Mouse (Mus musculus) inflammation-experienced regulatory T-cells (primary cell): ENCODE data around the gene Olfr57. TPM values are rescaled to one million over a fixed set of nuclear protein-coding genes. Genes with fewer than 3 reads are reported as not detected.

Experiments used
- polyA plus RNA-seq, 2 experiments: library from polyadenylated mRNA; unstranded; fragments of 100-300 nt; shearing (Covaris generic); gene quantifications; one replicate each; pipeline ENCODE4 v1.2.1; 2017

The Olfr57 gene
- polyA plus RNA-seq = under 1 TPM; 0.25 to 0.43 TPM

DNA sequence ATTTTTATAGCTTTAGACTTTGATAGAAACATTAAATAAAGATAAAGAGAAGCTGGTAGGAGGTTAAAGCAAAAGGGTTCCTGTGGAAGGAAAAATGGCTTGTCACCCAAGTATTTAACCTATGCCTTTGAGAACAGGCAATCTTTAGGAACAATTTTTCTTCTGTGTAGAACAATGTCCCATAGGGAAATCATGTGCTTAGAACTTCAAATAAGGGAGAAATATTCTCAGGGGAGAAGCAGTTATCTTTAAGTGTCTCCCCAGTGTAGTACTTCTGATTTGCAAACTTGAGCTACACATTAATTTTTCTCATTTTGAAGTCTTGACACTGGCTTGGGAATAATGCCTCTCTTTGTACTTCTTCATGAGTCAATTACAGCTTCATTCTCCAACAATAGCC, at the start of gene Olfr57:
Olfr57 (plus strand) TSS at position 301 of the 400 bp plus-strand sequence.

DNA sequence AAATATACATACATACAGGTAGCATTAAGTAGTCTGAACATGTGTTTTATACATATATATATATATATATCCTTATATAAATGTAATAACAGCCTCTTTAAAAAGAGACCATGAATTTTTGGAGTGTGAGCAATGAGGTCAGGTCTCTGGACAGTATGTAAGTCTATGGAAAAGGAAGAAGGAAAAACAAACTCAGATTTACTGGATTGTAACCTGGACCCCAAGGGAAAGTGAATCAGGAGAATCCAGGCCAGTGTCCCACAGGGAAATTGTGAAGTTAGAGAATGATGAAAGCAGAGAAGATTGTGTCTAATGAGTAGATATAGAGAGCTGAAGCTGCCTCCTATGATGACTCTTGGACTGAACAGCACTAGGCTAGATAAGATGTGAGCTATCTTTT, 47.8 kb upstream of the Olfr57 start, which contains the start of gene Olfr1352:
Olfr1352 (plus strand) TSS at position 301 of the 400 bp plus-strand sequence.

DNA sequence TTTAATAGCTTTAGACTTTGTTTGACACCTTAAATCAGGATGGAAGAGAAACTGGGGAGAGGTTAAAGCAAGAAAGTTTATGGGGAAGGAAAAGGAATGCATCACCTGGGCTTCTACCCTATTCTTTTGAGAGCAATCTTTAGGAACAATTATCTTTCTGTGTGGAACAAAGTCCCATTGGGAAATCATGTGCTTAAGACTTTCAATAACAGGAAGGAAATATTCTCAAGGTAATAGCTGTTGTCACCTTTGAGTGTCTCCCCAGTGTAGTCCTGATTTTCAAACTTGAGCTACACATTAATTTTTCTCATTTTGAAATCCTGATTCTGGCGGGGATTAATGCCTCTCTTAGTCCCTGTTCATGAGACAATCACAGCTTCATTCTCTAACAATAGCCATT, 16.4 kb upstream of the Olfr57 start, which contains the start of gene Olfr1351:
Olfr1351 (plus strand) TSS at position 301 of the 400 bp plus-strand sequence.

Other genes starting within 250 kb of the Olfr57 start
- gene Slc1a6, start 248.2 kb upstream of the Olfr57 start, polyA plus RNA-seq = not detected
- under 1 TPM; 0.33 to 0.49 TPM for gene Olfr1356, start 176.6 kb upstream of the Olfr57 start, polyA plus RNA-seq
- gene Olfr1355, start 153.2 kb upstream of the Olfr57 start, polyA plus RNA-seq = not detected
- not detected for gene Olfr1354, start 115.6 kb upstream of the Olfr57 start, polyA plus RNA-seq
- not detected for gene Olfr8, start 78.1 kb upstream of the Olfr57 start, polyA plus RNA-seq
- under 1 TPM in 1 of 2 experiments, not detected in 1; 0.08 TPM for gene Olfr1353, start 65.4 kb upstream of the Olfr57 start, polyA plus RNA-seq
- gene Olfr1352, start 47.7 kb upstream of the Olfr57 start, polyA plus RNA-seq = not detected
- gene Olfr1351, start 16.3 kb upstream of the Olfr57 start, polyA plus RNA-seq = 1 to 10 TPM in 1 of 2 experiments, under 1 TPM in 1; 0.06 to 1.2 TPM
- gene 2610008E11Rik, start 68.9 kb downstream of the Olfr57 start, polyA plus RNA-seq = 10 to 100 TPM; 20.4 to 26.2 TPM
- gene Vmn2r80, start 120.0 kb downstream of the Olfr57 start, polyA plus RNA-seq = under 1 TPM in 1 of 2 experiments, not detected in 1; 0.71 TPM
- not detected for gene Vmn2r81, start 219.0 kb downstream of the Olfr57 start, polyA plus RNA-seq